Mouse (Mus musculus) lung, postnatal 0 days (tissue): ENCODE data around the gene Hcst. TPM values are rescaled to one million over a fixed set of nuclear protein-coding genes. Genes with fewer than 3 reads are reported as not detected.
A peak's percentile ranks its signal among the peaks of the same experiment; 100 is the strongest.

Experiments
- ATAC-seq: fragments of 200-750 bp; cut with Nextera tagmentation; 2 replicates; pipeline ENCODE4 v1.8.0; 2017; ENCODE audit warnings: moderate library complexity
- DNase-seq: peaks from one replicate; pipeline ENCODE4 v3.0.0-alpha.2; 2016; ENCODE audit warnings: low spot score
- H3K27ac ChIP-seq: fragments of 300-500 bp; sonication (generic); 2 replicates; pipeline ENCODE4 v1.5.1; 2014; ENCODE audit warnings: antibody characterized with exemption, mild to moderate bottlenecking, low read length, mixed read lengths
- H3K27me3 ChIP-seq: fragments of 300-500 bp; sonication (generic); replicated peaks from 2 replicates; pipeline ENCODE4 v1.6.1; 2014; ENCODE audit warnings: low read length, mixed read lengths; ENCODE audit not compliant: insufficient read depth
- H3K36me3 ChIP-seq: fragments of 300-500 bp; sonication (generic); 2 replicates; pipeline ENCODE4 v1.6.1; 2014; ENCODE audit warnings: low read length, mixed read lengths; ENCODE audit not compliant: insufficient read depth
- H3K4me1 ChIP-seq: fragments of 300-500 bp; sonication (generic); 2 replicates; pipeline ENCODE4 v1.6.1; 2014; ENCODE audit warnings: antibody characterized with exemption, low read depth, low read length, mixed read lengths; ENCODE audit not compliant: insufficient read depth
- H3K4me2 ChIP-seq: fragments of 300-500 bp; sonication (generic); replicated peaks from 2 replicates; pipeline ENCODE4 v1.6.1; 2014; ENCODE audit warnings: low read depth, mild to moderate bottlenecking, low read length, moderate library complexity, mixed read lengths
- H3K4me3 ChIP-seq: fragments of 300-500 bp; sonication (generic); 2 replicates; pipeline ENCODE4 v1.5.1; 2014; ENCODE audit warnings: low read depth, low read length
- H3K9ac ChIP-seq: fragments of 300-500 bp; sonication (generic); replicated peaks from 2 replicates; pipeline ENCODE4 v1.6.1; 2014; ENCODE audit warnings: low read depth, mild to moderate bottlenecking
- H3K9me3 ChIP-seq: fragments of 300-500 bp; sonication (generic); 2 replicates; pipeline ENCODE4 v1.6.1; 2016; ENCODE audit warnings: low read length, mixed read lengths
- CTCF ChIP-seq: IDR thresholded peaks from 2 replicates; pipeline ENCODE4 v1.5.1; 2016; ENCODE audit warnings: antibody characterized with exemption, mild to moderate bottlenecking
- EP300 ChIP-seq: IDR thresholded peaks from 2 replicates; pipeline ENCODE4 v1.6.1; 2016; ENCODE audit warnings: antibody characterized with exemption, mild to moderate bottlenecking, control low read depth
- WGBS: fragments of 180-500 bp; shearing (Covaris S2); extraction: QIAGEN DNeasy Blood & Tissue Kit; methylation state at CpG from one replicate; pipeline ENCODE4 v1.1.7; 2014; 5-methylcytosine and 5-hydroxymethylcytosine counted together
- polyA plus RNA-seq: library from polyadenylated mRNA; unstranded; fragments of >200 nt; fragmentation: Nextera tagmentation; extraction: Ambion mirVana; gene quantifications from 2 replicates; pipeline ENCODE4 v1.2.1, GENCODE M21; 2015

Gene Hcst
- polyA plus RNA-seq, 1 experiment from 2014 or later, result 9.4 TPM

- Histone ChIP-seq H3K4me3 (no peak overlapping the region), H3K27me3 (no peaks in the 10 kb centered on the region), H3K9me3 (no peaks in the 10 kb centered on the region), H3K36me3 (no peaks in the 10 kb centered on the region), H3K4me1 (no peaks in the 10 kb centered on the region), H3K9ac (no peak overlapping the region), H3K4me2 (no peak overlapping the region), H3K27ac (no peak overlapping the region)
- ATAC-seq (peak; percentile 40), DNase-seq (peak; percentile 48)
- WGBS, result 58% methylated on average over 4 of the region's 4 CpGs
- TF ChIP-seq CTCF, result no peak
- TF ChIP-seq EP300, result no peak
Observed at GRCm38 (mm10) chr7:30412735-30413147, 6.9 kb downstream of the Hcst start.

GRCm38 (mm10) chr7:30411023-30411422 is 8.6 kb downstream of the Hcst start:
- no peaks in the 10 kb centered on the region for H3K4me1 ChIP-seq
- ATAC-seq, result no peak
- H3K36me3 ChIP-seq, result no peaks in the 10 kb centered on the region
- 66% methylated on average over 3 of the region's 3 CpGs for WGBS
- no peak overlapping the region for H3K27ac ChIP-seq
- DNase-seq, result no peak
- H3K27me3 ChIP-seq, result no peaks in the 10 kb centered on the region
- no peak overlapping the region for H3K4me3 ChIP-seq
- H3K4me2 ChIP-seq, result no peak overlapping the region
- no peak overlapping the region for H3K9ac ChIP-seq
- H3K9me3 ChIP-seq, result no peaks in the 10 kb centered on the region
- TF ChIP-seq CTCF (no peak), EP300 (no peak)

- Histone ChIP-seq H3K27me3 (no peaks in the 10 kb centered on the region), H3K36me3 (no peaks in the 10 kb centered on the region), H3K9ac (no peak overlapping the region), H3K4me1 (no peaks in the 10 kb centered on the region), H3K9me3 (no peaks in the 10 kb centered on the region), H3K4me3 (no peak overlapping the region), H3K27ac (no peak overlapping the region), H3K4me2 (no peak overlapping the region)
- DNase-seq (no peak), ATAC-seq (no peak)
- 43% methylated on average over 2 of the region's 2 CpGs for WGBS
- TF ChIP-seq CTCF (no peak), EP300 (no peak)
Observed at GRCm38 (mm10) chr7:30409789-30410188, 9.9 kb downstream of the Hcst start.

GRCm38 (mm10) chr7:30408639-30409038 is 11.0 kb downstream of the Hcst start:
- H3K36me3 ChIP-seq, result no peaks in the 10 kb centered on the region
- H3K27me3 ChIP-seq, result no peaks in the 10 kb centered on the region
- H3K27ac ChIP-seq, result no peak overlapping the region
- no peaks in the 10 kb centered on the region for H3K4me1 ChIP-seq
- no peak overlapping the region for H3K4me2 ChIP-seq
- H3K9me3 ChIP-seq, result no peaks in the 10 kb centered on the region
- WGBS, result 73% methylated on average over 3 of the region's 3 CpGs
- H3K9ac ChIP-seq, result no peak overlapping the region
- TF ChIP-seq CTCF (no peak), EP300 (no peak)
- ATAC-seq (no peak), DNase-seq (no peak)
- H3K4me3 ChIP-seq, result no peak overlapping the region

GRCm38 (mm10) chr7:30402343-30402742 is 17.3 kb downstream of the Hcst start:
- Histone ChIP-seq H3K27ac (no peak overlapping the region), H3K9me3 (no peaks in the 10 kb centered on the region), H3K4me3 (no peak overlapping the region), H3K4me2 (no peak overlapping the region), H3K27me3 (no peaks in the 10 kb centered on the region), H3K36me3 (no peaks in the 10 kb centered on the region), H3K4me1 (no peaks in the 10 kb centered on the region), H3K9ac (no peak overlapping the region)
- TF ChIP-seq CTCF, result no peak
- DNase-seq (no peak), ATAC-seq (no peak)
- WGBS, result 61% methylated on average over 4 of the region's 4 CpGs

- Histone ChIP-seq H3K9me3 (no peaks in the 10 kb centered on the region), H3K4me2 (no peak overlapping the region), H3K36me3 (no peaks in the 10 kb centered on the region), H3K4me1 (no peaks in the 10 kb centered on the region), H3K4me3 (no peak overlapping the region), H3K27ac (no peak overlapping the region), H3K27me3 (no peaks in the 10 kb centered on the region), H3K9ac (no peak overlapping the region)
- 51% methylated on average over 7 of the region's 7 CpGs for WGBS
- no peak for DNase-seq
- no peak for TF ChIP-seq CTCF
- TF ChIP-seq EP300, result no peak
- no peak for ATAC-seq
Observed at GRCm38 (mm10) chr7:30399671-30400070, 20.0 kb downstream of the Hcst start.

GRCm38 (mm10) chr7:30394871-30395270 is 24.8 kb downstream of the Hcst start:
- Histone ChIP-seq H3K27me3 (no peaks in the 10 kb centered on the region), H3K4me2 (no peak overlapping the region), H3K9ac (no peak overlapping the region), H3K9me3 (no peaks in the 10 kb centered on the region), H3K4me1 (no peaks in the 10 kb centered on the region), H3K36me3 (no peaks in the 10 kb centered on the region), H3K4me3 (no peak overlapping the region), H3K27ac (no peak overlapping the region)
- DNase-seq (no peak), ATAC-seq (no peak)
- 39% methylated on average over 2 of the region's 2 CpGs for WGBS
- TF ChIP-seq EP300, result no peak
- TF ChIP-seq CTCF, result peak; percentile 41
